Mouse (Mus musculus): ENCODE results near the gene Zbp1.

GRCm38 (mm10) chr2:173232065-173232765, 13.5 kb upstream of the Zbp1 start:
- TF ChIP-seq CTCF (IDR thresholded peaks at IDR 0.05; ENCODE audit: control insufficient read depth, insufficient read depth, low read length) = no peak
- no peak for TF ChIP-seq POLR2A (IDR thresholded peaks at IDR 0.05; ENCODE audit: borderline replicate concordance, control insufficient read depth, low read depth, low read length)

Measured in bone marrow, adult 2 months (tissue).